Comparison of ENCODE assay signal across 38 mouse cellular contexts in genomic region chr1:166730215-166730614, GRCm38 (mm10). TPM values are rescaled to one million over a fixed set of nuclear protein-coding genes. Genes with fewer than 3 reads are reported as not detected.
"Had no signal": no experiment of that assay in that cellular context is flagged by ENCODE, and none has a peak within 500 bp of the region (broad histone marks: within the 10 kb centered on the region; RNA-seq: fewer than 3 reads in every experiment).

No protein-coding gene starts in this region.

- H3K27ac ChIP-seq: embryonic facial prominence, embryonic 10.5 days; embryonic facial prominence, embryonic 12.5 days; embryonic facial prominence, embryonic 13.5 days; embryonic facial prominence, embryonic 15.5 days; forebrain, embryonic 10.5 days; forebrain, embryonic 12.5 days; forebrain, embryonic 13.5 days; forebrain, embryonic 15.5 days; gastrocnemius, adult 2 months; heart, adult 2 months had no signal

- ATAC-seq: forebrain, embryonic 13.5 days; forebrain, embryonic 14.5 days; forebrain, embryonic 15.5 days; forebrain, embryonic 16.5 days; forebrain, postnatal 0 days had no signal

- H3K27me3 ChIP-seq: embryonic facial prominence, embryonic 12.5 days; embryonic facial prominence, embryonic 13.5 days; embryonic facial prominence, embryonic 15.5 days; forebrain, embryonic 12.5 days; forebrain, embryonic 13.5 days; forebrain, embryonic 15.5 days had no signal

- H3K9ac ChIP-seq: embryonic facial prominence, embryonic 12.5 days; embryonic facial prominence, embryonic 13.5 days; embryonic facial prominence, embryonic 15.5 days; forebrain, embryonic 12.5 days; forebrain, embryonic 13.5 days; forebrain, embryonic 15.5 days; forebrain, postnatal 0 days had no signal

- H3K4me1 ChIP-seq: embryonic facial prominence, embryonic 10.5 days; embryonic facial prominence, embryonic 12.5 days; embryonic facial prominence, embryonic 13.5 days; embryonic facial prominence, embryonic 15.5 days; forebrain, embryonic 10.5 days; forebrain, embryonic 12.5 days; forebrain, embryonic 13.5 days; forebrain, embryonic 15.5 days had no signal

- H3K9me3 ChIP-seq: embryonic facial prominence, embryonic 10.5 days; embryonic facial prominence, embryonic 12.5 days; embryonic facial prominence, embryonic 13.5 days; embryonic facial prominence, embryonic 15.5 days; forebrain, embryonic 10.5 days; forebrain, embryonic 12.5 days; forebrain, embryonic 13.5 days; forebrain, embryonic 15.5 days had no signal

- H3K4me3 ChIP-seq: embryonic facial prominence, embryonic 10.5 days; embryonic facial prominence, embryonic 12.5 days; embryonic facial prominence, embryonic 13.5 days; embryonic facial prominence, embryonic 15.5 days; erythroblast, embryonic 14.5 days; forebrain, embryonic 10.5 days; forebrain, embryonic 12.5 days; forebrain, embryonic 13.5 days; forebrain, embryonic 15.5 days; gastrocnemius, adult 2 months; heart, adult 2 months had no signal

- H3K4me2 ChIP-seq: embryonic facial prominence, embryonic 12.5 days; embryonic facial prominence, embryonic 13.5 days; embryonic facial prominence, embryonic 15.5 days; forebrain, embryonic 12.5 days; forebrain, embryonic 13.5 days; forebrain, embryonic 15.5 days had no signal

- H3K36me3 ChIP-seq: embryonic facial prominence, embryonic 10.5 days; embryonic facial prominence, embryonic 12.5 days; embryonic facial prominence, embryonic 13.5 days; embryonic facial prominence, embryonic 15.5 days; forebrain, embryonic 10.5 days; forebrain, embryonic 12.5 days; forebrain, embryonic 15.5 days had no signal

- DNase-seq: cerebellum, adult 8-10 months; cerebellum, adult 9-10 months; cerebellum, adult 9-11 months; cerebellum, postnatal 10 days; cerebellum, postnatal 14 days; cerebellum, postnatal 25 days; cerebellum, postnatal 36 days; embryo, embryonic 11 days; forebrain, postnatal 0 days; gastrocnemius, adult 2 months; gastrocnemius, postnatal 10 days; gastrocnemius, postnatal 14 days; gastrocnemius, postnatal 25 days; gastrocnemius, postnatal 36 days; heart, adult 11 months; heart, adult 18-20 months; heart, adult 2 months had no signal

RNA-seq across cellular contexts. Expression of gene Fmo9, which starts 48.6 kb away (rescaled TPM):
- total RNA-seq: common myeloid progenitor, adult 5-6 weeks; forebrain, postnatal 0 days; gastrocnemius, adult 18-20 months; gastrocnemius, adult 2 months; gastrocnemius, adult 8-10 months; gastrocnemius, postnatal 10 days; gastrocnemius, postnatal 14 days; gastrocnemius, postnatal 25 days; gastrocnemius, postnatal 36 days; gastrocnemius, postnatal 4 days; heart, adult 18-20 months; heart, adult 2 months; heart, adult 8-10 months had no signal
- polyA plus RNA-seq: cortical plate, adult 2 months; embryonic facial prominence, embryonic 10.5 days; embryonic facial prominence, embryonic 11.5 days; embryonic facial prominence, embryonic 12.5 days; embryonic facial prominence, embryonic 13.5 days; forebrain, embryonic 10.5 days; forebrain, embryonic 11.5 days; forebrain, embryonic 12.5 days; forebrain, embryonic 13.5 days; forebrain, embryonic 14.5 days; forebrain, embryonic 15.5 days; forebrain, embryonic 16.5 days; forebrain, postnatal 0 days; frontal cortex, adult 2 months; gonadal fat pad, adult 2 months; heart, adult 2 months had no signal
